8 mouse cellular contexts compared by ENCODE assay signal in genomic region chr19:18630221-18631119, GRCm38 (mm10). TPM values are rescaled to one million over a fixed set of nuclear protein-coding genes. Genes with fewer than 3 reads are reported as not detected.
A peak's percentile ranks its signal among the peaks of the same experiment; 100 is the strongest.
DNase-seq lines count a peak whose midpoint lies in the region; ATAC-seq lines count a peak whose summit lies in the region.

No protein-coding gene starts in this region.

- H3K4me3 ChIP-seq in lung, embryonic 16.5 days (ENCODE audit: low read length), result peak overlapping the region; percentile 93

- H3K36me3 ChIP-seq in lung, embryonic 16.5 days (ENCODE audit: control insufficient read depth, insufficient read depth, low read length), result no peaks in the 10 kb centered on the region
- H3K36me3 ChIP-seq in splenic B cell, adult 2 months (ENCODE audit: control insufficient read depth, insufficient read depth, low read length, poor library complexity, severe bottlenecking), result no peaks in the 10 kb centered on the region

- peak overlapping the region; percentile 54 for H3K4me2 ChIP-seq in lung, embryonic 16.5 days (ENCODE audit: low read depth, low read length)

- DNase-seq in adrenal gland, adult (ENCODE audit: inconsistent age in 2 of 2, low spot score in 1 of 2), result peak; percentile 37 to 69
- DNase-seq in adrenal gland, postnatal 4 days (ENCODE audit: low spot score in 2 of 2), result no peak
- DNase-seq in NIH3T3 (ENCODE audit: low read depth), result peak; percentile 81
- DNase-seq in gastrocnemius, postnatal 10 days, result peak; percentile 14
- peak; percentile 65 for DNase-seq in kidney, adult 18-20 months
- peak; percentile 33 for DNase-seq in splenic B cell, adult 2 months (ENCODE audit: low read depth, low spot score)

- ATAC-seq in lung, embryonic 16.5 days (ENCODE audit: low read depth), result no peak
- ATAC-seq in cerebellum, adult (ENCODE audit: insufficient number of reproducible peaks, low FRiP score, low TSS enrichment), result no peak

- H3K4me1 ChIP-seq in lung, embryonic 16.5 days (replicated peaks; ENCODE audit: control insufficient read depth, insufficient read depth, low read length), result peaks cover 13% of the 10 kb centered on the region

- peak overlapping the region; percentile 95 for H3K27ac ChIP-seq in lung, embryonic 16.5 days (ENCODE audit: low read length)

- 5% methylated on average over 17 of the region's 17 CpGs for whole genome bisulfite sequencing in lung, embryonic 16.5 days

- H3K9ac ChIP-seq in lung, embryonic 16.5 days (ENCODE audit: low read length), result peak overlapping the region; percentile 86

- no peaks in the 10 kb centered on the region for H3K27me3 ChIP-seq in lung, embryonic 16.5 days (ENCODE audit: control insufficient read depth, insufficient read depth, low read depth, low read length)
- H3K27me3 ChIP-seq in splenic B cell, adult 2 months (ENCODE audit: control insufficient read depth, insufficient read depth, low read length, poor library complexity, severe bottlenecking), result no peaks in the 10 kb centered on the region

- no peaks in the 10 kb centered on the region for H3K9me3 ChIP-seq in lung, embryonic 16.5 days (ENCODE audit: control insufficient read depth, low read length)

RNA-seq across cellular contexts. Expression of gene Ostf1, which starts 1.2 kb away (rescaled TPM):
- total RNA-seq in adrenal gland, postnatal 4 days (2021), result 10 to 100 TPM; 76.7 to 76.9 TPM
- 10 to 100 TPM; 31.7 to 37.6 TPM for total RNA-seq in gastrocnemius, postnatal 10 days (2021)
- polyA plus RNA-seq in lung, embryonic 16.5 days (2015; fragmentation: Nextera tagmentation; extraction: Ambion mirVana), result 111 and 122 TPM in 2 replicates

RNA-seq across cellular contexts. Expression of gene Nmrk1, which starts 1.3 kb away (rescaled TPM):
- total RNA-seq in adrenal gland, postnatal 4 days (2021), result 10 to 100 TPM; 14.5 to 17.7 TPM
- 1 to 10 TPM; 3.1 to 4.0 TPM for total RNA-seq in gastrocnemius, postnatal 10 days (2021)
- 11.1 and 13.5 TPM in 2 replicates for polyA plus RNA-seq in lung, embryonic 16.5 days (2015; fragmentation: Nextera tagmentation; extraction: Ambion mirVana)

RNA-seq across cellular contexts. Expression of gene Carnmt1, which starts 40.1 kb away (rescaled TPM):
- 10 to 100 TPM; 17.3 to 19.1 TPM for total RNA-seq in adrenal gland, postnatal 4 days (2021)
- 10 to 100 TPM; 55.6 to 58.0 TPM for total RNA-seq in gastrocnemius, postnatal 10 days (2021)
- polyA plus RNA-seq in lung, embryonic 16.5 days (2015; fragmentation: Nextera tagmentation; extraction: Ambion mirVana), result 21.5 and 22.0 TPM in 2 replicates

Comparison
In these comparisons a context has a peak if more than half of its experiments do, and no peak if none do; other contexts are left out.
1. DNase-seq: peak in adrenal gland, adult (2 of 2), NIH3T3 (single experiment), gastrocnemius, postnatal 10 days (single experiment), kidney, adult 18-20 months (single experiment) and splenic B cell, adult 2 months (single experiment); none in adrenal gland, postnatal 4 days (0 of 2).